Mouse (Mus musculus) embryonic facial prominence, embryonic 11.5 days (tissue): ENCODE results near the gene Lect2. TPM values are rescaled to one million over a fixed set of nuclear protein-coding genes. Genes with fewer than 3 reads are reported as not detected.

Experiments
- ATAC-seq: fragments of 200-750 bp; cut with Nextera tagmentation; replicated peaks from 2 replicates; pipeline ENCODE4 v1.8.0; 2017; ENCODE audit warnings: low read depth; ENCODE audit not compliant: insufficient number of reproducible peaks, low FRiP score, low TSS enrichment
- DNase-seq: peaks from one replicate; pipeline ENCODE4 v3.0.0-alpha.2; 2015; ENCODE audit warnings: low spot score
- H3K27ac ChIP-seq: fragments of 300-500 bp; sonication (generic); replicated peaks from 2 replicates; pipeline ENCODE4 v1.5.1; 2014; ENCODE audit warnings: mild to moderate bottlenecking, low read depth, low read length, control low read depth
- H3K27me3 ChIP-seq: fragments of 300-500 bp; sonication (generic); 2 replicates; pipeline ENCODE4 v1.6.1; 2014; ENCODE audit warnings: mild to moderate bottlenecking, low read length, moderate library complexity, mixed read lengths; ENCODE audit not compliant: control insufficient read depth, insufficient read depth
- H3K36me3 ChIP-seq: fragments of 300-500 bp; sonication (generic); replicated peaks from 2 replicates; pipeline ENCODE4 v1.6.1; 2014; ENCODE audit warnings: low read depth, mild to moderate bottlenecking, low read length, moderate library complexity, mixed read lengths; ENCODE audit not compliant: control insufficient read depth, insufficient read depth
- H3K4me1 ChIP-seq: fragments of 300-500 bp; sonication (generic); 2 replicates; pipeline ENCODE4 v1.6.1; 2014; ENCODE audit warnings: low read length, mixed read lengths; ENCODE audit not compliant: control insufficient read depth, insufficient read depth
- H3K4me2 ChIP-seq: fragments of 300-500 bp; sonication (generic); 2 replicates; pipeline ENCODE4 v1.6.1; 2014; ENCODE audit warnings: low read depth, mild to moderate bottlenecking, control low read depth, low read length, moderate library complexity
- H3K4me3 ChIP-seq: fragments of 300-500 bp; sonication (generic); 2 replicates; pipeline ENCODE4 v1.5.1; 2014; ENCODE audit warnings: low read depth, low read length, control low read depth
- H3K9ac ChIP-seq: fragments of 300-500 bp; sonication (generic); replicated peaks from 2 replicates; pipeline ENCODE4 v1.6.1; 2014; ENCODE audit warnings: mild to moderate bottlenecking, control low read depth, low read length
- H3K9me3 ChIP-seq: fragments of 300-500 bp; sonication (generic); replicated peaks from 2 replicates; pipeline ENCODE4 v1.6.1; 2016; ENCODE audit warnings: mild to moderate bottlenecking, low read length, inconsistent platforms, mixed read lengths; ENCODE audit not compliant: control insufficient read depth
- WGBS: fragments of 180-500 bp; shearing (Covaris S2); extraction: QIAGEN DNeasy Blood & Tissue Kit; methylation state at CpG from one replicate; pipeline ENCODE4 v1.1.7; 2014; 5-methylcytosine and 5-hydroxymethylcytosine counted together
- polyA plus RNA-seq: library from polyadenylated mRNA; unstranded; fragments of >200 nt; fragmentation: Nextera tagmentation; extraction: Ambion mirVana; gene quantifications from 2 replicates; pipeline ENCODE4 v1.2.1, GENCODE M21; 2014

Gene Lect2
- polyA plus RNA-seq, 1 experiment from 2014 or later: not detected

- H3K4me3 ChIP-seq: no peak overlapping the region
- DNase-seq (peak; percentile 73), ATAC-seq (no peak)
- H3K4me1 ChIP-seq: no peaks in the 10 kb centered on the region
- no peaks in the 10 kb centered on the region for H3K9me3 ChIP-seq
- no peak overlapping the region for H3K9ac ChIP-seq
- no peak overlapping the region for H3K27ac ChIP-seq
- no peaks in the 10 kb centered on the region for H3K36me3 ChIP-seq
- H3K4me2 ChIP-seq: no peak overlapping the region
- no peaks in the 10 kb centered on the region for H3K27me3 ChIP-seq
- WGBS: 3% methylated on average over 1 of the region's 1 CpGs
These were observed 7.7 kb upstream of the Lect2 start for GRCm38 (mm10) chr13:56555957-56556356.

GRCm38 (mm10) chr13:56554409-56554808 is 6.1 kb upstream of the Lect2 start:
- H3K9me3 ChIP-seq: no peaks in the 10 kb centered on the region
- no peaks in the 10 kb centered on the region for H3K27me3 ChIP-seq
- no peaks in the 10 kb centered on the region for H3K36me3 ChIP-seq
- 0 out of 2 replicates have a peak, but pooled peaks have one; percentile 24 for ATAC-seq
- H3K9ac ChIP-seq: no peak overlapping the region
- peak; percentile 75 for DNase-seq
- H3K4me3 ChIP-seq: no peak overlapping the region
- H3K4me1 ChIP-seq: no peaks in the 10 kb centered on the region
- no peak overlapping the region for H3K27ac ChIP-seq
- WGBS: 7% methylated on average over 2 of the region's 2 CpGs
- no peak overlapping the region for H3K4me2 ChIP-seq

- Histone ChIP-seq H3K4me3 (no peak overlapping the region), H3K4me2 (no peak overlapping the region), H3K9me3 (no peaks in the 10 kb centered on the region), H3K9ac (no peak overlapping the region), H3K27ac (no peak overlapping the region), H3K36me3 (no peaks in the 10 kb centered on the region), H3K4me1 (no peaks in the 10 kb centered on the region), H3K27me3 (no peaks in the 10 kb centered on the region)
- DNase-seq (no peak), ATAC-seq (no peak)
- 44% methylated on average over 2 of the region's 2 CpGs for WGBS
These were observed 5.6 kb upstream of the Lect2 start for GRCm38 (mm10) chr13:56553923-56554322.

GRCm38 (mm10) chr13:56551661-56552060 is 3.4 kb upstream of the Lect2 start:
- Histone ChIP-seq H3K9me3 (no peaks in the 10 kb centered on the region), H3K27me3 (no peaks in the 10 kb centered on the region), H3K36me3 (no peaks in the 10 kb centered on the region), H3K4me2 (no peak overlapping the region), H3K9ac (no peak overlapping the region), H3K4me1 (no peaks in the 10 kb centered on the region), H3K4me3 (no peak overlapping the region), H3K27ac (no peak overlapping the region)
- WGBS: 77% methylated on average over 6 of the region's 6 CpGs
- ATAC-seq: no peak
- no peak for DNase-seq

GRCm38 (mm10) chr13:56550574-56550973 is 2.3 kb upstream of the Lect2 start:
- Histone ChIP-seq H3K27ac (no peak overlapping the region), H3K36me3 (no peaks in the 10 kb centered on the region), H3K4me1 (no peaks in the 10 kb centered on the region), H3K9me3 (no peaks in the 10 kb centered on the region), H3K4me2 (no peak overlapping the region), H3K4me3 (no peak overlapping the region), H3K27me3 (no peaks in the 10 kb centered on the region), H3K9ac (no peak overlapping the region)
- ATAC-seq (no peak), DNase-seq (no peak)
- WGBS: 73% methylated on average over 1 of the region's 1 CpGs

- 69% methylated on average over 4 of the region's 4 CpGs for WGBS
- no peak overlapping the region for H3K9ac ChIP-seq
- no peaks in the 10 kb centered on the region for H3K36me3 ChIP-seq
- DNase-seq: no peak
- H3K4me3 ChIP-seq: no peak overlapping the region
- H3K4me1 ChIP-seq: no peaks in the 10 kb centered on the region
- no peaks in the 10 kb centered on the region for H3K9me3 ChIP-seq
- no peaks in the 10 kb centered on the region for H3K27me3 ChIP-seq
- ATAC-seq: no peak
- H3K27ac ChIP-seq: no peak overlapping the region
- H3K4me2 ChIP-seq: no peak overlapping the region
These were observed 1.1 kb upstream of the Lect2 start for GRCm38 (mm10) chr13:56549364-56549763.

GRCm38 (mm10) chr13:56544956-56545355 is 3.3 kb downstream of the Lect2 start:
- Histone ChIP-seq H3K9me3 (no peaks in the 10 kb centered on the region), H3K4me2 (no peak overlapping the region), H3K27me3 (no peaks in the 10 kb centered on the region), H3K9ac (no peak overlapping the region), H3K27ac (no peak overlapping the region), H3K36me3 (no peaks in the 10 kb centered on the region), H3K4me1 (no peaks in the 10 kb centered on the region), H3K4me3 (no peak overlapping the region)
- WGBS: 57% methylated on average over 3 of the region's 3 CpGs
- no peak for ATAC-seq
- DNase-seq: no peak

GRCm38 (mm10) chr13:56543805-56544204 is 4.5 kb downstream of the Lect2 start:
- ATAC-seq: no peak
- 78% methylated on average over 9 of the region's 9 CpGs for WGBS

More at GRCm38 (mm10) chr13:56543805-56544204, 4.5 kb downstream of the Lect2 start:
- H3K27ac ChIP-seq: no peak overlapping the region
- no peaks in the 10 kb centered on the region for H3K27me3 ChIP-seq
- H3K4me2 ChIP-seq: no peak overlapping the region
- no peak overlapping the region for H3K9ac ChIP-seq
- no peak for DNase-seq
- no peaks in the 10 kb centered on the region for H3K9me3 ChIP-seq
- H3K36me3 ChIP-seq: no peaks in the 10 kb centered on the region
- no peaks in the 10 kb centered on the region for H3K4me1 ChIP-seq
- no peak overlapping the region for H3K4me3 ChIP-seq
